Mouse (Mus musculus) lung, postnatal 10 days (tissue): ENCODE results near the gene Gm9958.

Experiments
- DNase-seq: peaks from one replicate; pipeline ENCODE4 v3.0.0; 2021

Gm9958 gene

DNA sequence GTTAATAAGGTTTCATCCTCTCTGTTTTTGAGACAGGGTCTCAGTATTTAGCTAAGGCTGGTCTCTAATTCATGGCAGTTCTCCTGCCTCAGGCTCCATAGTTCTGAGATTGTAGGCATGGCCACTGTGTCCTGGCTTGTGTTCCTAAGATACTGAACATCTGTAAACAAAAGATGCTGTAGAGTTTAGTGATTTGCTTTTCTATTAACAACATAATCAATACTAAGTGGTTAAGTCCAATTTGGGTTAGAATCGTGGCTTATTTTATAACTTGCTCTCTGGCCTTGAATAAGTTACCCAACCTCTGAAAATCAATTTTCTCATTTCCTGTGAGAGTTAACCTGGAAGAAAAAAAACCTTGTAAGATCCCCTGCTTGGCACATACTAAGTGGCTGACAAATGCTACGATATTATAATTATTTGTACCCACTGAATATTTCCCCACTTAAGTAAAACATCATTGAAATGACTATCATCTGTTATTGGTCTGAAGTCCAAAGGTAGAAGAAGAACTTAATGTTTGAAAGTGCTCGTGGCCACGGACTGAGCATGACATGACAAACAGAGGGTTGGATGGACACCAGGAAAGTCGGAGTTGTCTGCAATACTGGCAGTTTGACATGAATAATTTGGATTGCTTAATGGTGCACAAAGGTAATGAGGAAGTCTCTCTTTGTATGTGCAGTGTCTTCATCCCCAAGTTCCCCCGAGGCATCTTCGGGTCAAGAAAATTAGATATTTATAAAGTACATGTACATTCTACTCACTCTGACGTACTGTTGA is 47.3 kb downstream of the Gm9958 start:
- no peak for DNase-seq

DNA sequence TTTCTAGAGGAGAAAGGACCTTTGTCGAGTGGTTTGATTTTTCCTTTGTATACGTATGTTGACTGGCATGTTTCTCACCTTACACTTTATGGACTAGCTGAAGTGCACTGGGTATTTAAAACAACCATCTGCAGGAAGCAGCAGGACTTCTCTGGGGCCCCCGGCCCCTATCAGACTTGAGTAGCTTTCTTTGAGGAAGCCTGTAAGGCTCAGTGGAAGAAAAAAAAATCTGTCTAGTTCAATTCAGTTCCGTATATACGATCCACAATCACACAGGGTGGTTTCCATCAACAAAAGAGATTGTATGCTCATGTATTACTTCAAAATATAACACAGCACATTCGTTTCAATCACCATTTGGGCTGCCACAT is 47.9 kb downstream of the Gm9958 start:
- no peak for DNase-seq
